Mouse (Mus musculus) small intestine, adult 2 months (tissue): ENCODE data around the gene Akap2. TPM values are rescaled to one million over a fixed set of nuclear protein-coding genes. Genes with fewer than 3 reads are reported as not detected.

Experiments used
- H3K27ac ChIP-seq: fragments of 200-500 bp; 2 replicates; pipeline ENCODE4 v1.5.1; 2012; ENCODE audit warnings: low read depth, low read length, control low read depth, inconsistent platforms; ENCODE audit not compliant: insufficient read depth
- H3K27me3 ChIP-seq: fragments of 200-500 bp; 2 replicates; pipeline ENCODE4 v1.6.1; 2012; ENCODE audit warnings: mild to moderate bottlenecking, moderate library complexity, low read length, inconsistent platforms; ENCODE audit not compliant: control insufficient read depth, insufficient read depth
- H3K36me3 ChIP-seq: fragments of 200-500 bp; 2 replicates; pipeline ENCODE4 v1.6.1; 2012; ENCODE audit warnings: mild to moderate bottlenecking, low read length, control low read depth, inconsistent platforms; ENCODE audit not compliant: control insufficient read depth, insufficient read depth
- H3K4me1 ChIP-seq: fragments of 200-500 bp; 2 replicates; pipeline ENCODE4 v1.6.1; 2012; ENCODE audit warnings: low read length, inconsistent platforms, mixed read lengths; ENCODE audit not compliant: control insufficient read depth, insufficient read depth, insufficient read length
- H3K4me3 ChIP-seq: fragments of 200-500 bp; 2 replicates; pipeline ENCODE4 v1.5.1; 2012; ENCODE audit warnings: low read depth, mild to moderate bottlenecking, control low read depth, inconsistent platforms, low read length, moderate library complexity
- CTCF ChIP-seq: fragments of 200-500 bp; IDR thresholded peaks from 2 replicates; pipeline ENCODE4 v1.5.1; 2012; ENCODE audit warnings: low read depth, mild to moderate bottlenecking, control low read depth, inconsistent platforms, low read length, moderate library complexity, mixed read lengths; ENCODE audit not compliant: insufficient replicate concordance, insufficient read length; ENCODE audit errors: extremely low read depth
- POLR2A ChIP-seq: fragments of 200-500 bp; IDR thresholded peaks from 2 replicates; pipeline ENCODE4 v1.6.1; 2012; ENCODE audit warnings: low read depth, mild to moderate bottlenecking, control low read depth, inconsistent platforms, low read length, moderate library complexity
- WGBS: fragments of 180-500 bp; shearing (Covaris S2); methylation state at CpG from one replicate; pipeline ENCODE4 v1.1.7; 2018; 5-methylcytosine and 5-hydroxymethylcytosine counted together
- polyA plus RNA-seq: library from polyadenylated mRNA; depleted of rRNA; stranded (reverse); fragments of >200 nt; gene quantifications from 2 replicates; pipeline ENCODE4 v1.2.3, GENCODE M21; 2012

Akap2 gene
- polyA plus RNA-seq, 1 experiment = 7.6 TPM

DNA sequence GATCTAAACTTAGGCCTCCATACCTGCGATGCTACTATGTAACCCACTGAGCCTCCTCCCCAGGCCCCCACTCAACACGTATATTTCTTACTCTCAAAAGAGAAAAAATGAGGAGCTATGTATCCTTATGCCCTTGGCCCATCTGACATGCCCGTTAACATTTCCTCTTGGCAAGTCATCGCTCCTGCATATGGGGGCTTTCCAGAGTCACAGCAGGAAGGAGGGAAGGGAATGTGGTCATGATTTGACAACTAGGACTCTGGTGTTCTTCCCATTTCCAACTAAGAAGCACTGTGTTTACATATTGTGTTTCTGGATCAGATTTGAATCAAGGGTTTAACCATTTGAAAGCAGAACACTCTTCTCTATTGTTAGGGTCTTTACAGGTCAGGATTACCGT lies 15.9 kb upstream of the Akap2 start:
- no peak overlapping the region for H3K27ac ChIP-seq
- TF ChIP-seq CTCF (no peak), POLR2A (no peak)
- H3K4me3 ChIP-seq = no peak overlapping the region
- H3K36me3 ChIP-seq = no peaks in the 10 kb centered on the region
- 85% methylated on average over 5 of the region's 5 CpGs for WGBS
- no peaks in the 10 kb centered on the region for H3K27me3 ChIP-seq
- H3K4me1 ChIP-seq = no peaks in the 10 kb centered on the region

DNA sequence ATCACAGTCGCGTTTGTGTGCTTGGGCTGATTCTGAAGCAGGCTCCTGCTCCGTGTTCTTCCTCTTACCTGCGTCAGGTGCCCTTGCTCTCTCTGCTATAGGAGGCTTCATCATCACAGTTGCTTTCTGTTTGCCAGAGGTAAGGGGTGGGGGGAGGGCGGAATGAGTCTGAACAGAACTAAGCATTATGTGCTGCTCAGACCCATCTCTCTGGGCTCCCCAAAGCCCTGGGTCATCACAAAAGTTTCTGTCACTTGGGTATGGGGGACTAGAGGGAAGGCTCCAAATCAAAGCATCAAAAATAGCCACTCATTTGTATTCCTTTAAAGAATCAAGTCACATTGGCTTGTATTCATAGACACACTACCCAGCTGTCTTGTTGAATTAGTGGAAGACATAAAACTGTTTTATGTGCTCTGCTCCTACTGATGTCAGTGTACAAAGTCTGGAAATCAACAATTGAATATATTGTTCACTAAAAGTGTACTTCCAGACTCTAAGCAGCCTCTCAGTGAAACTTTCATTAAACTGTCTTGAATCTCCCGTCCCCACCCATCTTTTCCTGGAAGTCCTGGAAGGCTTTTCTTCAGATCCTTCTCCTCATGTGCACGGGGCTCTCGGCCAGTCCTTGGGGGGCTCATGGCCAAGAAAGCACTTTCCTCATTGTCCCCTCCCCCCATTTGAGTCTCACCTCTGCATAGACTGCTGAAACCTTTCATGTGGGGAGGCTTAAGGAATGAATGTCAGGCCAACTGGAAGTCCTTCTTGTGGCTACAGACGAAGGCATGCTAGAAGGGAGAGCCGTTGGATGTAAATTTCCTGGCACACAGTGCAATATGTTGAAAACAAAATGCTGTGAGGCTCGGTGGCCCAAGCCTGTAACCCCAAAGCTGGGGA lies 13.6 kb upstream of the Akap2 start:
- 69% methylated on average over 11 of the region's 11 CpGs for WGBS

DNA sequence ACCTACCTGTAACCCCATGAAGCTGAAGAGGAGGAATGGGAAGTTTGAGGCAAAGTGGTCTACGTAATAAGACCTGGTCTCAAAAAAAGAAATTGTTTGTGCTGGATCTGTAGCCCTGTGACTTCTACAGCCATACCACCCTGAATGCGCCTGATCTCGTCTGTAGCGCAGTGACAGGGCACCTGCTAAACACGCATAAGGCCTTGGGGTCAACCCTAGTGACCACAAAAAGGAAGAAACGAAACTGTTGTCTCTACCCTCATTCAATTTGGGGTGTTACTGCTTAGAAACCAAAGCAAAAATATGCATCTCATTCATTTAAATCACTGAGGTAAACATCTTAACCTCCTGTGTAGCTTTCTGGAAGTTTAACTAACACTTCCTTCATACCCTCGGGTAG lies 12.9 kb upstream of the Akap2 start:
- Histone ChIP-seq H3K4me1 (no peaks in the 10 kb centered on the region), H3K27ac (no peak overlapping the region), H3K36me3 (no peaks in the 10 kb centered on the region), H3K4me3 (no peak overlapping the region), H3K27me3 (no peaks in the 10 kb centered on the region)
- WGBS = 86% methylated on average over 7 of the region's 7 CpGs
- TF ChIP-seq POLR2A (no peak), CTCF (no peak)

More for the DNA sequence above, 13.6 kb upstream of the Akap2 start:
- H3K27ac ChIP-seq = no peak overlapping the region
- TF ChIP-seq POLR2A (no peak), CTCF (no peak)
- H3K36me3 ChIP-seq = no peaks in the 10 kb centered on the region
- H3K4me1 ChIP-seq = no peaks in the 10 kb centered on the region
- no peaks in the 10 kb centered on the region for H3K27me3 ChIP-seq
- H3K4me3 ChIP-seq = no peak overlapping the region

DNA sequence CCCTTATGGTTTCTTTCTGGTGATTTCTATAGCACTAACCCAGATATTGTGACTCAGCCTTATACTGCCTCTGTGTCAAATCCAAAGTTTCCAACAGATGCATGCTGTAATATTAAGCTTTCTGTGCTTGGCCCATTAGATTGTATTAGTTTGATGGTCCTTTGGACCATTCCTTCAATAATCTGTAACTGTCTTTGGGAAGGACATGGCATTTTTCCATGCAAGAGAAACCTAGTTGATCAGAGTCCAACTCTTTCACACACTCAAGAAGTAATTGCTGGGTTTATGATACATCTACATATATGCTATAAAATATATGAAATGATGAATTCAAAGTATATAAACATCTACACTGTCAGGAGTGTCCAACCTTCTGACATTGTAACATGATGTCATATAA lies 1.6 kb upstream of the Akap2 start:
- no peaks in the 10 kb centered on the region for H3K4me1 ChIP-seq
- no peaks in the 10 kb centered on the region for H3K27me3 ChIP-seq
- TF ChIP-seq POLR2A (no peak), CTCF (no peak)
- H3K36me3 ChIP-seq = no peaks in the 10 kb centered on the region
- H3K4me3 ChIP-seq = no peak overlapping the region
- no peak overlapping the region for H3K27ac ChIP-seq

DNA sequence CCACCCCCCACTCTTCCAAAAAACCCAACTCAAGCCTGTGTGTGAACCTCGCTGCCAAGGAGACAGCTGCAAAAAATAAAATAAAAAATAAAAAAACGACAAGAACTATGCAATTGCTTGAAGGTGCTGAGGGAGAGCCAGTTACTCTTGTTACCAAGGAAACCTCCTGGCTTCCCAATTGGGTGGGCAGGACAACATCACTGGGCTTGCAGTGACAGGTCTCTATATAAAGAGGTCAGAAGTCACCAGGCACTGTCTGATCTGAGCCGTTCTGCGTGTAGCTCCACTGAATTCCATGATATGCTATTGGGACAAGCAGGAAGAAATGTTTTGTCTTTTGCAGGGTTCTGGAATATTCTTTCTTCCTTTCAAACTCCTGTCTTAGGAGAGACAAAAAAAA lies 722 bp upstream of the Akap2 start:
- TF ChIP-seq CTCF = no peak
- no peak for TF ChIP-seq POLR2A
- WGBS = 65% methylated on average over 4 of the region's 4 CpGs
- Histone ChIP-seq H3K36me3 (no peaks in the 10 kb centered on the region), H3K27me3 (no peaks in the 10 kb centered on the region), H3K27ac (no peak overlapping the region), H3K4me3 (no peak overlapping the region), H3K4me1 (no peaks in the 10 kb centered on the region)

DNA sequence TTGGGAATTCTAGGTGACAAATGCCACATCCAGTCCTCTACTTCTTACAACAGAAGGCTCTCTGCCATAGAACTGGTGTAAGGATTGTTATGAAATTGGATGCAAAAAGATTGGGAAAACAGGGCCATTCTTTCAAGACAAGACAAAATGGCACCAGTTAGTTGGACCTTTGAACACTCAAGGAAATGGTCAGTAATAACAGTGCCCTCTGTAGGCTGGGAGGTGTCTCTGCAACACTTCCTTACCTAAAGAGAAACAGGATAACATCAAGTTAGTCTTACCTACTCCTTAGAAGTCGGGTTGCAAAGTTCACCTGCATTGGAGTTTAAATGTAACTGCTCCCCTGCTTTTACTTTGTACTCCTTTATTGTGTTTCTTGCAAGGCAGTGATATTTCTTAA lies 1.9 kb downstream of the Akap2 start:
- Histone ChIP-seq H3K27me3 (no peaks in the 10 kb centered on the region), H3K4me3 (no peak overlapping the region), H3K36me3 (no peaks in the 10 kb centered on the region), H3K27ac (no peak overlapping the region), H3K4me1 (no peaks in the 10 kb centered on the region)
- TF ChIP-seq CTCF (no peak), POLR2A (no peak)
- WGBS = 87% methylated on average over 1 of the region's 1 CpGs

DNA sequence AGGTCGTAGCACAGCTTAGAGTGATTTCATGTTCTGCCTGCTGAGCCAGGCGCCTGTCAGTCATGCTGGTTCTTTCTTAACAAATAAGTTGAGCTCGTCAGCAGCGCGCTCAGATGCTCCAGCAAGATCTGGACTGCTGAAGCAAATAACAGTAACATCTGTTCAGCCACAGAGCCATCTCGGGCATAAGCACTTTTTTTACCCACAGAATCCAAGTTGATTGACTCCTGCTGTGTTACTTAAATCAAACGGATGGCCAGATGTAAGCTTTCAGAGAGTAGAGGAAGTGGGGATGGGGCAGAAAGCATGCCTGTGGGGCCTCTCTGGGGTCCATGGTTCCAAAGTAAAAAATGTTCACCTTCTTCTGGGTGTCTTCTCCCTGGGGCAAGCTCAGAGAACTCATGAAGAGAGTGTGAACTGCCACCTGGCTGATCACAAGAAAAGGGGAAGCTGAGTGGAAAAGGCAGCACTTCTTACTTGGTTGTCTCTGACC lies 3.5 kb downstream of the Akap2 start:
- Histone ChIP-seq H3K36me3 (no peaks in the 10 kb centered on the region), H3K27ac (no peak overlapping the region), H3K27me3 (no peaks in the 10 kb centered on the region), H3K4me3 (no peak overlapping the region), H3K4me1 (no peaks in the 10 kb centered on the region)
- 58% methylated on average over 7 of the region's 7 CpGs for WGBS
- no peak for TF ChIP-seq POLR2A
- TF ChIP-seq CTCF = no peak
